Mouse (Mus musculus): ENCODE results near the gene Pdyn.

Gene Pdyn

DNA sequence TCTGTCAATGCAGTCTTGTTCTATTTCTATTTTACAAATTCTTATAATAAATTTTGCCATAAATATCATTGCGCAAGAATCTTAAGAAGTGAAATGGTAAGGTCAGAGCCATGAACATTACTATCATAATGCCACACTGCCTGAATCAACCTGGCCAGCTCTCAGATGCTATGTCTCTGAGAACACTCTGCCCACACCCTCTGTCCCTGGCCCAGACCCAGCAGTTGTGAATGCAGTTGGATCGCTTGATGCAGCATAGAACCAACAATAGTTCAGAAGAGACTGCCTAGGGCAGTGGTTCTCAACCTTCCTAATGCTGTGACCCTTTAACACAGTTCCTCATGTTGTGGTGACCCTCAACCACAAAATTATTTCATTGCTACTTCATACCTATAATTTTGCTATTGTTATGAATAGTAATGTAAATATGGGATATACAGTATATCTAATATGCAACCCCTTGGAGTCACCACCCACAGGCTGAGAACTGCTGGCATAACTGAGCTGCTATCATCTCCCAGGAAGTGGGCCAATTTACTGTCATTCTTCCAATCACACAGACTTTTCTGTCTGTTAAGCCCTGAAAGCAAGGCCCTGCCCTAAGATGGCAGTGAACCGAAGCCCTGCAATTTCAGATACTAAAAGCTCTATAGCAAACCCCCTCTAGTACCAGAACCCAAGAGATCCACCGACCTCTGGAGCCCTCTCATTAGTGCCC, 45.3 kb downstream of the Pdyn start:
- DNase-seq (ENCODE audit: low spot score) = no peak

DNA sequence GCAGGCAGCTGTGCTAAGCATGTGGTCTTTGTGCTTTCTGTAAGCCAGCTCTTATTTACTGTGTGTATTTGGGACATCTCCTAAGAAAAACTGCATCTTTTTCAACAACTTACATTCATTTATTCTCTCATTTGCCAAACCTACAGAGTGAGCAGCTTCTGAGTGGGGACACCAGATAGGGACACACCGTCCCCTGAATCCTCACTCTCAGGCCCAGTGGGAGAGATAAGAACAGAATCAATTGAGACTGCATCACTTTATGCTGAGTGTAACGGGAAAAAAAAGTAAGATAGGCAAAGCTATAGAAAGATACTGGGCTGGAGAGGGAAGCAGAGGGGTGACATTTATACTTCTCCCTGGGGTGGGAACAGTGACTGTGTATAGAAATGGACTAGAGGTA, 46.0 kb downstream of the Pdyn start:
- no peak for DNase-seq (ENCODE audit: low spot score)

DNA sequence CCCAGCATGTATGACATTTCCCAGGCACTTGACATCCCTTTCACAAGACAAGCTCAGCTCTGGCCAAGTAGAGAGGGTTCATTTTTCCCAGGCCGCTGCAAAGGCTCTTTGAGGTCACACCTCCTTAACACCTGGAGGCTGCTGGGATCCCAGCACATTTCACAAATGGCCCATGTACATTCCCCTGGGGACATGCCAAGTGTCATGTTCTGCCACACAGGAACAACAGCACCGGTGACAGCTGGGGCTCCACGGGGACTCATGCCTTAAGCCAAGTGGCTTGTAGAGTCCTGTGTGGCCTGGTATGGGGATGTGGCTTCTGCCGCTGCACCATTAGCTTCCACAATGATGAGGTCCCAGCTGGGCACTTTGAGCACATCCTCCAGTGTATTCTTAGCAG, 47.0 kb downstream of the Pdyn start:
- no peak for DNase-seq (ENCODE audit: low spot score)

Data from left cerebral cortex, adult 11 months (tissue).